16 mouse cellular contexts compared by ENCODE assay signal in genomic region chr14:103587208-103587900, GRCm38 (mm10).
"Had no signal": no experiment of that assay in that cellular context is flagged by ENCODE, and none has a peak within 500 bp of the region (broad histone marks: within the 10 kb centered on the region; RNA-seq: fewer than 3 reads in every experiment).

No protein-coding gene starts in this region.

- H3K4me1 ChIP-seq: kidney, embryonic 15.5 days; limb, embryonic 15.5 days; liver, embryonic 12.5 days had no signal

- DNase-seq: kidney, adult 2 months; kidney, postnatal 25 days; layer of hippocampus, adult 9-11 months; layer of hippocampus, postnatal 36 days; lung, postnatal 10 days; lung, postnatal 4 days; right cerebral cortex, adult 18-20 months; thymus, adult 18-20 months; thymus, postnatal 14 days had no signal

- H3K36me3 ChIP-seq: kidney, embryonic 15.5 days; limb, embryonic 15.5 days; liver, embryonic 12.5 days had no signal

- H3K27me3 ChIP-seq: kidney, embryonic 15.5 days; limb, embryonic 15.5 days; liver, embryonic 12.5 days had no signal

- H3K4me2 ChIP-seq: kidney, embryonic 15.5 days; limb, embryonic 15.5 days; liver, embryonic 12.5 days; lung, embryonic 14.5 days; midbrain, embryonic 11.5 days had no signal

- H3K9me3 ChIP-seq: kidney, embryonic 15.5 days; limb, embryonic 15.5 days; liver, embryonic 12.5 days had no signal

- H3K9ac ChIP-seq: kidney, embryonic 15.5 days; limb, embryonic 15.5 days; liver, embryonic 12.5 days; lung, embryonic 14.5 days had no signal

- H3K27ac ChIP-seq: kidney, embryonic 15.5 days; limb, embryonic 15.5 days; liver, embryonic 12.5 days; stomach, postnatal 0 days had no signal

- H3K4me3 ChIP-seq: kidney, embryonic 15.5 days; limb, embryonic 15.5 days; liver, embryonic 12.5 days had no signal

- ATAC-seq: liver, embryonic 12.5 days; midbrain, embryonic 16.5 days had no signal
